Mouse (Mus musculus): ENCODE data around the gene Skap1.

DNA sequence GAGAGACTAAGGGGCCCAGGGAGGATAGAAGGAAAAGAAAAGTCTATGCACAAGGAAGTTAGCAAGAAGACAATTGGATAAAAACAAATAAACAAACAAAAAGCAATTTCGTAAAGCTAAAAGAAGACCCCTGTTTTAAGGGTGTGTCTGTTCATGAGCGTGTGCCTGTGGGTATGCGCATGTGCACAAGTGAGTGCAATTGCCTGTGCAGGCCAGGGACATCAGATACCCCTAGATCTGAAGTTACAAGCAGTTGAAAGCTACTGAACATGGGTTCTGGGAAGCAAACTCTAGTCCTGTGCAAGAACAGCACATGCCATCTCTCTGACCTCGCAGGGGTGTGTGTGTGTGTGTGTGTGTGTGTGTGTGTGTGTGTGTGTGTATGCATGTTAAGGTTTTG, 233.1 kb downstream of the Skap1 start:
- TF ChIP-seq CTCF (IDR thresholded peaks at IDR 0.05): no peak
- TF ChIP-seq POLR2A (IDR thresholded peaks at IDR 0.05; ENCODE audit: insufficient read depth, low read depth, low read length): no peak
